Mouse (Mus musculus): ENCODE measurements around the gene Gm36028.

GRCm38 (mm10) chr16:37854054-37854453, 6.9 kb downstream of the Gm36028 start:
- TF ChIP-seq POLR2A (IDR thresholded peaks at IDR 0.05; ENCODE audit: low read depth, low read length): no peak
- no peak for TF ChIP-seq CTCF (conservative IDR thresholded peaks at IDR 0.05; ENCODE audit: insufficient read depth, insufficient read length, low read depth, low read length)
